Mouse (Mus musculus) hindbrain, embryonic 13.5 days (tissue): ENCODE measurements at regions not wholly inside any gene's neighbourhood (a gene's known extent, or its start where the extent isn't known, plus 50 kb on each side); places are given as distances from the start of the nearest gene placed in this dataset.

Experiments used
- ATAC-seq: fragments of 200-750 bp; cut with Nextera tagmentation; 2 replicates; pipeline ENCODE4 v1.8.0; 2017; ENCODE audit warnings: moderate TSS enrichment; ENCODE audit not compliant: low FRiP score
- H3K27ac ChIP-seq: fragments of 300-500 bp; sonication (generic); 2 replicates; pipeline ENCODE4 v1.5.1; 2015; ENCODE audit warnings: inconsistent platforms, mild to moderate bottlenecking, moderate library complexity
- H3K27me3 ChIP-seq: fragments of 300-500 bp; sonication (generic); 2 replicates; pipeline ENCODE4 v1.6.1; 2015; ENCODE audit warnings: mild to moderate bottlenecking, inconsistent platforms
- H3K36me3 ChIP-seq: fragments of 300-500 bp; sonication (generic); 2 replicates; pipeline ENCODE4 v1.6.1; 2015; ENCODE audit warnings: mild to moderate bottlenecking, inconsistent platforms
- H3K4me1 ChIP-seq: fragments of 300-500 bp; sonication (generic); replicated peaks from 2 replicates; pipeline ENCODE4 v1.6.1; 2015; ENCODE audit warnings: inconsistent platforms
- H3K4me2 ChIP-seq: fragments of 300-500 bp; sonication (generic); 2 replicates; pipeline ENCODE4 v1.6.1; 2015; ENCODE audit warnings: inconsistent platforms, mild to moderate bottlenecking, moderate library complexity
- H3K4me3 ChIP-seq: fragments of 300-500 bp; sonication (generic); 2 replicates; pipeline ENCODE4 v1.5.1; 2015; ENCODE audit warnings: mild to moderate bottlenecking, inconsistent platforms
- H3K9ac ChIP-seq: fragments of 300-500 bp; sonication (generic); 2 replicates; pipeline ENCODE4 v1.6.1; 2015; ENCODE audit warnings: mild to moderate bottlenecking, inconsistent platforms
- H3K9me3 ChIP-seq: fragments of 300-500 bp; sonication (generic); 2 replicates; pipeline ENCODE4 v1.6.1; 2016; ENCODE audit warnings: inconsistent platforms
- WGBS: fragments of 180-500 bp; shearing (Covaris S2); methylation state at CpG from one replicate; pipeline ENCODE4 v1.1.7; 2015; 5-methylcytosine and 5-hydroxymethylcytosine counted together

DNA sequence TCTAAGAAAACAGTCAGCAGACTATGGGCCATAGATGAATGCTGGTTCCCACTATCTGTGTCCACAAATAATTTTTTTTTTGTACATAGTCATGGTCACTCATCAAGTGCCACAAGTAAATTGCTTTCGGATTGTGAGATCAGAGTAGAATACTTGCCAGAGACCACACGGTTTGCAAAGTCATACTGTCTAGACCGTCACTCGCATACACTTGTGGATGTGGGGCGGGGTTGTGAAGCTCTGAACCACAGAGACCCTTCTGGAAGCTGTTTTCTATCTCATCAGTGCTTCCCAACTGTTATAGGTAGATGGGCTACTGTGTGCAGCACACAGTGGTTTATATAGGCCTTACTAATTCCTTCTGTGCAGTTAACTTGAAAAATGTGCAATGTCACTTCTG is 100.9 kb upstream of the Runx1 start:
- Histone ChIP-seq H3K4me3 (no peak overlapping the region), H3K4me2 (no peak overlapping the region), H3K27me3 (no peaks in the 10 kb centered on the region), H3K9me3 (no peaks in the 10 kb centered on the region), H3K27ac (no peak overlapping the region), H3K9ac (no peak overlapping the region), H3K4me1 (0 out of 2 replicates have a peak, but pooled peaks cover 6% of the 10 kb centered on the region), H3K36me3 (no peaks in the 10 kb centered on the region)
- ATAC-seq: no peak
- whole genome bisulfite sequencing: 92% methylated on average over 5 of the region's 5 CpGs

DNA sequence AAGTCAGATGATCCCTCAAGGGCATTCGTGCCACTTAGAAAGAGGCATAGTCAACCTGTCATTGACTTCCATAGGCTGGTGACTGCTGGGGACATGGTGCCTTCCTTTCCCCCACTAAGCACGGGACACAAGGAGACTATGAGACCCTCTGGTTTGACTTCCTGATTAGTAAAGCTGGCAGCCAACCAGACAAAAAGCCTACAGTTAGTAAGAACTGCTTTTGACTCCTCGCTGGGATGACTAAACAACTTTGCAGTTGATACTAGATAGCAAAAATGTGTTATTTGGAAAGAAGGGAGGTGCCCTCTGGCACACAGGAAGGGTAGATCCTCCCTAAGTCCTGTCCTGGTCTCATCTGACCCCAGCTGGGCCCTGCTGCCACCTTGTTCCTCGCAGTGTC is 95.0 kb upstream of the Runx1 start:
- no peak for ATAC-seq
- Histone ChIP-seq H3K36me3 (no peaks in the 10 kb centered on the region), H3K9ac (no peak overlapping the region), H3K27me3 (no peaks in the 10 kb centered on the region), H3K4me2 (no peak overlapping the region), H3K4me3 (no peak overlapping the region), H3K9me3 (no peaks in the 10 kb centered on the region), H3K27ac (no peak overlapping the region), H3K4me1 (no peaks in the 10 kb centered on the region)
- WGBS: 90% methylated on average over 4 of the region's 4 CpGs

DNA sequence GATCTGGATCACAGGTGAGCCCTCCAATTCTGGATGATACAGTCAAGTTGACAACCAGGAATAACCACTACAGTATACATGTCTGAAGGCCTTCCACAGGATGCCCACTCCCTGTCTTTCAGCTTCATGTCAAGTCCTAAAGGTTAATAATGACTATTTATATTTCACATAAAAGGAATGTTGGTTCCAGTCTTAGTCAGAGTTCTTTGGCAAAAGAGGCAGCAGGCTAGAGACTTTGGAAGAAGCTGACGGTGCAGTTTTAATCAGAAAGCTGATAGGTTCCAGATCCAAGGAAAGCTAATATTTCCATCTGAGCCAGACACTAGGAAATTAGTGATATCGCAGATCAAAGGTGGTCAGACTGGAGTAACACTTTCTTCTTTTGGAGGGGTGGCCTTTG is 91.4 kb upstream of the Runx1 start:
- no peak overlapping the region for H3K4me2 ChIP-seq
- 89% methylated on average over 2 of the region's 2 CpGs for WGBS
- no peaks in the 10 kb centered on the region for H3K4me1 ChIP-seq
- H3K4me3 ChIP-seq: no peak overlapping the region
- no peaks in the 10 kb centered on the region for H3K36me3 ChIP-seq
- no peak overlapping the region for H3K27ac ChIP-seq
- no peaks in the 10 kb centered on the region for H3K9me3 ChIP-seq
- no peaks in the 10 kb centered on the region for H3K27me3 ChIP-seq
- no peak overlapping the region for H3K9ac ChIP-seq
- no peak for ATAC-seq

DNA sequence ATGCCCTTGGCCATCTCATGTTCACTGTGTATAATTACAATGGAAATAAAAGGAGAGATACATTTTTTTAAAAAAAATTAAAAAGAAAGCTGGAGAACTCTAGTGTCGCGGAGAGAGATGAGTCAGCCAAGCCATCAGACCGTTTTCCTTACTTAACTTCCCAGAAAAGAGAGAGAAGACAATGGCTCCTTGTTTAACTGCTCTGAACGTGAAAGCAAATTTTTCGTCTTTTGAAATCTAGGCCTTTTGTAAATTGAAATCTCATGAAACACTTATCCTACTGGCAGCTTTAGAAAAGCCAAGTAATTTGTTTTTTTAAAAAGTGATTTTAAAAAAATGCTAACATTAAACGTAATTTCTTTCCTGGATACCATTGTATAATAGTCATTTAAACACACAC is 89.7 kb upstream of the Runx1 start:
- Histone ChIP-seq H3K4me3 (no peak overlapping the region), H3K4me1 (no peaks in the 10 kb centered on the region), H3K4me2 (no peak overlapping the region), H3K9me3 (no peaks in the 10 kb centered on the region), H3K27ac (no peak overlapping the region), H3K27me3 (no peaks in the 10 kb centered on the region), H3K9ac (no peak overlapping the region), H3K36me3 (no peaks in the 10 kb centered on the region)
- WGBS: 73% methylated on average over 6 of the region's 6 CpGs
- ATAC-seq: no peak

DNA sequence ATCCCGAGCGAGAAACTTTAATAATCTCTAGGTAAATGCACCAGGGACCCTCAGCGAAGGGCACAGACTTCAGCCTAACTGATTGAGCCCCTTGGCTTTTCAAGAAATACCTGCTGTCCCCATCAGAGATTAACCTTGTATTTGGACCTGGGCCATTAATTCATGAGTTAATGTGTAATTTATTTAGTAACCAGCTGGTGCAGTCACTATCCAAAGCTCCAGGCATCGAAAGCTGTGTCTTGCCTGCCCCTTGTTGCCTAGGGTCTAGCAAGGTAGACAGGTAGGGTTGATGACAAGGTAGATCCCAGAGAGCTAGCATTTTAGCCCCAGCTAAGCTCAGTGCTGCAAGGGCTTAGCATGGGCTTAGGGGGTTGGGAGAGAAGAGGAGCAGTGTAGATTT is 80.9 kb upstream of the Runx1 start:
- Histone ChIP-seq H3K27ac (no peak overlapping the region), H3K27me3 (no peaks in the 10 kb centered on the region), H3K4me1 (no peaks in the 10 kb centered on the region; the same call in 1 of the 2 replicates), H3K9ac (no peak overlapping the region), H3K36me3 (no peaks in the 10 kb centered on the region), H3K4me3 (no peak overlapping the region), H3K4me2 (no peak overlapping the region), H3K9me3 (no peaks in the 10 kb centered on the region)
- ATAC-seq: no peak
- WGBS: 90% methylated on average over 4 of the region's 4 CpGs

DNA sequence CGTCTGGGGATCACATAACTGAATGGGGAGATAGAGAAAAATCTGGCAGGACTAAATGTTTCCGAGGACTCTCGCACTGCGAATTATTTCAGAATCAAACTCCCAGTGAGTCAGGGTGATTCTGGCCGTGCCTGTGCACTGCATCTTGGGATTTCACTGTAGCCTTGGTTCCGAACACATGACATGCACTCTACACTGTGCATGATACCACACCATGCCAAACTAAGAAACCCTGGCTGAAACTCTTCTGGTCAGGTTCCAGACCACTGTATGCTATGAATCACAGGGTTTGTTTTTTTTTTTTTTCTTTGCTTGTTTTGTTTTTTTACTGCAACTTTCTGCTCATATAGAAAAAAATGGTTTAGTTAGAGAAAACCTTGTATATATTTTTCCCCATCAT is 79.7 kb upstream of the Runx1 start:
- Histone ChIP-seq H3K27me3 (no peaks in the 10 kb centered on the region), H3K4me1 (no peaks in the 10 kb centered on the region; the same call in 1 of the 2 replicates), H3K36me3 (no peaks in the 10 kb centered on the region), H3K27ac (no peak overlapping the region), H3K9me3 (no peaks in the 10 kb centered on the region), H3K4me3 (no peak overlapping the region), H3K9ac (no peak overlapping the region), H3K4me2 (no peak overlapping the region)
- no peak for ATAC-seq
- WGBS: 92% methylated on average over 6 of the region's 6 CpGs

DNA sequence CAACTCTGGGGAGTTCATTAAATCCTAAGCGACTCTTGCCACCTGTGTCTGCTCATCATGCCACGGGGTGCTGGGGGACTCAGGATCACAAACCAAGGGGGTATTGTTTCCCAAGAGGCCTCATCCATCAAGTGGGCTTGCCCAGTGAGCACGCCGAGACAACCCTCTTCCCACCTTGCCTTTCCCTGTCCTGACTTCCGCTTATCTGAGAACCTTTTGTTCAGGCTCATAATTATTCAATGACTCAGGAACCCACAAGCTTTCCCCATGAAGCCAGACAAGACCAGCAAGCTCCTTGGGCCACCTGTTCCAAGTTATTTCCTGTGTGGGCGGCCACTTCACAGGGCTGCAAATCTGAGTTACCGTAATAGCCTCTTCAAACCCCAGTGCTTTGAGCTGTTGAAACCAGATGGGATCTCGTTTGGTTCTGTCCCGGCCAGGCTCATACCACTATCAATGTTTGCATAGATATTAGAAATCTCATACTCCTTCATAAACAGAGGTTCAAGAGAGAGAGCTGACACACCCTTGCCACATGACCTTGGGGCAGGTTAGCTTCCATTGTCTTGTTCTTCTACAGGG is 78.0 kb upstream of the Runx1 start:
- WGBS: 66% methylated on average over 9 of the region's 9 CpGs
- Histone ChIP-seq H3K4me2 (no peak overlapping the region), H3K36me3 (no peaks in the 10 kb centered on the region), H3K9me3 (no peaks in the 10 kb centered on the region), H3K9ac (no peak overlapping the region), H3K27me3 (no peaks in the 10 kb centered on the region), H3K4me3 (no peak overlapping the region), H3K27ac (no peak overlapping the region), H3K4me1 (no peaks in the 10 kb centered on the region; the same call in 1 of the 2 replicates)
- ATAC-seq: no peak

DNA sequence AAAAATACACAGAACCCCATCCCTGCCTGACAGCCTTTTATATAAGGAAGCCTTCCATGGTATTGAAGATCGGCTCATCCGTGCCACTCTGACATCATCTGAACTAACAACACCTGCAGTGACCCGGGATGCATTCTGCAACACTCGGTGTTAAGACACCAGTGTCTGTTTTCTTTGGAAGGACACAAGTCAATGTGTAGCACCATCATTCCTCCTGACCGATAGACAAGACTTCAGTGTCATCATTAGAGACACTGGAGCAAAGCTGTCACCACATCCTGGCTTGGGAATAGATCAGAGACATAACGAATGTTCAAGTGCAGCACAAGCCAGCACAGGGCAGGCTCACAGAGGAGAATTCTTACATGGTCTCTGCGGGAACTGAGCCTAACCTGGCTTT is 77.5 kb upstream of the Runx1 start:
- 85% methylated on average over 7 of the region's 7 CpGs for WGBS
- ATAC-seq: no peak
- Histone ChIP-seq H3K4me2 (no peak overlapping the region), H3K9ac (no peak overlapping the region), H3K27ac (no peak overlapping the region), H3K4me3 (no peak overlapping the region), H3K27me3 (no peaks in the 10 kb centered on the region), H3K9me3 (no peaks in the 10 kb centered on the region), H3K36me3 (no peaks in the 10 kb centered on the region), H3K4me1 (no peaks in the 10 kb centered on the region; the same call in 1 of the 2 replicates)

DNA sequence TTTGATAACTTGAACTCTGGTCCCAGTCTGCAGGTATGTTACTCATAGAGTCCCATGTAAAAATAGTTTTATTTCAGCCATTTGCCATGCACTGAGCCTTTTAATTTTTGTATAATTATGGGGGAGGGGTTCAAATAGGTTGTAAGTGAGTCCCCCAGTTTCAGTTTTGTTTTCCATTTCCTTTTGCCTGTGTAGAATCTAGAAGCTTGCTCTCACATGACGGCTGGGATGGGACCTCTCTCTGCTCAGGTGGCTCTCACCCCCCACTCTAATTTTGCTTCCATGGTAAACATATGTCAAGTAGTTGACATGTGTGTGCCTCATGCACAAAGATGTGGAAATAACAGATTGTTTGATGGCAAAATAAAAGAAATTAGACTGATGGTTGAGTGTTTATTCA is 73.8 kb upstream of the Runx1 start:
- WGBS: 87% methylated on average over 1 of the region's 1 CpGs
- H3K27me3 ChIP-seq: no peaks in the 10 kb centered on the region

DNA sequence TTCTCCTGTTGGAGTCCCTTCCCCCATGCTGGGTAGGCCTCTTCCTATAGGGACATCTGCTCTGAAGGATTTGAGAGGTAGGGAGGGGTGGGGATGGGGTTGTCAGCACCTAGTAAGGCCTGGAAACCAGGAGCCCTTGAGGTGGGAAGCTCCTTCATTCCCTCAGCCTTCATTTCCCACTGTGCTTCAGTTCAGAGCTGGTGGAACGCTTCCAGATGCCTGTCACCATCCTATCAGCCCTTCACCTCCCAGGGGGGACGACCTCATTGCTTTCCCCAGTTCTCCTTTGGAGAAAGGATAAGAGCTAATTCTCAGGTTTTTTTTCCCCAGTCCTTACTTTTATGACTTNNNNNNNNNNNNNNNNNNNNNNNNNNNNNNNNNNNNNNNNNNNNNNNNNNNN is 65.8 kb upstream of the Runx1 start:
- H3K4me1 ChIP-seq: no peaks in the 10 kb centered on the region
- WGBS: 80% methylated on average over 2 of the region's 2 CpGs

More for the DNA sequence above, 73.8 kb upstream of the Runx1 start:
- Histone ChIP-seq H3K4me3 (no peak overlapping the region), H3K4me1 (no peaks in the 10 kb centered on the region), H3K36me3 (no peaks in the 10 kb centered on the region), H3K27ac (no peak overlapping the region), H3K9me3 (no peaks in the 10 kb centered on the region), H3K9ac (no peak overlapping the region), H3K4me2 (no peak overlapping the region)
- no peak for ATAC-seq

DNA sequence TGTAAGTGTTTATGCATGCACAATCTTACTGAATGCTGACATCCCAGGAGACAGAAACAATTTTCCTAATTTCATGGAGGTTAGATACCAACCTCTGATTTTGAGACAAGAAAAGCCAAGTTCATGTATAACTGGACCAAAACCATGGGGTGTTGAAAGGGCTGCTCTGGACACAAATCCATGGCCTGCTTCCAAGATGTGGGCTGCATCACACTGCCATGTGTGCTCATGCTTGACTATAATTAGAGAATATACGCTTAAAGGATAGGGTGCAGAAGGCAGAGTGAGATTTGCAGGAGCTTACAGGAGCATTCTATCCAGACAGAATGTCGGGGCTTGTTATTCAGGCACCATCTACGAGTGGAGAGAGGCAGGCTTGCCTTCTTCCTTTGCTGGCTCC is 64.8 kb upstream of the Runx1 start:
- Histone ChIP-seq H3K9me3 (no peaks in the 10 kb centered on the region), H3K27me3 (no peaks in the 10 kb centered on the region), H3K4me2 (no peak overlapping the region), H3K36me3 (no peaks in the 10 kb centered on the region), H3K4me3 (no peak overlapping the region), H3K4me1 (no peaks in the 10 kb centered on the region), H3K27ac (no peak overlapping the region), H3K9ac (no peak overlapping the region)
- ATAC-seq: no peak
- WGBS: 78% methylated on average over 3 of the region's 3 CpGs

More for the DNA sequence above, 65.8 kb upstream of the Runx1 start:
- Histone ChIP-seq H3K4me2 (no peak overlapping the region), H3K9me3 (no peaks in the 10 kb centered on the region), H3K9ac (no peak overlapping the region), H3K36me3 (no peaks in the 10 kb centered on the region), H3K4me3 (no peak overlapping the region), H3K27ac (no peak overlapping the region), H3K27me3 (no peaks in the 10 kb centered on the region)
- no peak for ATAC-seq

DNA sequence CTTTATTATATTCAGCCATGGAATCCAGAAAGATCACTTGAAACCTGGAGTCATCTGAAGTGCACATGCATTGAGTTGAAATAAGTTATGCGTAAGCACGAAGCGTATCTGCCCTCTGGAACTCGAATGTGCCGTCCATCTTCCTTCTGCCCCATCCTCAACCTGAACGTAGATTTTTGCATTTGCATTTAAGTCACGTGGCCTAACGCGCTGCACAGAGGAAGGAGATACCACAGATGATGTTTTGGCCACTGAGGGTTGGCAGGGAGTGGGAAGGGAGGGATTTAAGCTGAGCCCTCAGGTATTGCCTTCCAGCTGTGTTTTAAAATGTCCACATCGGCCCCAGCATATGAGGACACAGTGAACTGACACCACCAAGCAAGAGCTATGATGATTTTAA is 63.6 kb upstream of the Runx1 start:
- no peak for ATAC-seq
- H3K9me3 ChIP-seq: no peaks in the 10 kb centered on the region
- H3K4me3 ChIP-seq: no peak overlapping the region
- H3K4me2 ChIP-seq: no peak overlapping the region
- WGBS: 87% methylated on average over 10 of the region's 10 CpGs
- no peaks in the 10 kb centered on the region for H3K4me1 ChIP-seq
- H3K27me3 ChIP-seq: no peaks in the 10 kb centered on the region
- no peaks in the 10 kb centered on the region for H3K36me3 ChIP-seq
- no peak overlapping the region for H3K9ac ChIP-seq
- no peak overlapping the region for H3K27ac ChIP-seq

DNA sequence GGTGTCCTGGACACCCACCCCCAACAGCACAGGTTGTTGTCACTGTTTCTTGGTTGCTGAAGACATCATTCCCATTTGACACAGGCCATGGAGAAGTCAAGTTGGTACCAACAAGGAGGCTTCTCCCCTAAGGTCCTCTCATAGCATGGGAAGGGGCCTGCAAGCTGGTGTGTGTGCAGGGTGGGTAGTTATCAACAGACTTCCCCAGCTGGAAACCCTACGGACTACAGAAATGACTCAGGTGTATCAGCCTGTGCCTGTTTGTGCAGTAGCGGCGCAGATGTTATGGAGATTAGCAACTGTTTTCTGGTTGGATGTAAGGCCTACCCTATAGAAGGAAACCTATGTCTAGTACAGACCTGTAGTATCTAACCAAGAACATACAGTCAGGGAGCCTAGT is 60.3 kb upstream of the Runx1 start:
- H3K9ac ChIP-seq: no peak overlapping the region
- 93% methylated on average over 3 of the region's 3 CpGs for WGBS
- H3K36me3 ChIP-seq: no peaks in the 10 kb centered on the region
- H3K9me3 ChIP-seq: no peaks in the 10 kb centered on the region
- no peak for ATAC-seq
- H3K4me2 ChIP-seq: no peak overlapping the region
- no peak overlapping the region for H3K27ac ChIP-seq
- peaks cover 3% of the 10 kb centered on the region; the same call in 1 of the 2 replicates for H3K4me1 ChIP-seq
- H3K4me3 ChIP-seq: no peak overlapping the region
- H3K27me3 ChIP-seq: no peaks in the 10 kb centered on the region
